In the genomic region with DNA sequence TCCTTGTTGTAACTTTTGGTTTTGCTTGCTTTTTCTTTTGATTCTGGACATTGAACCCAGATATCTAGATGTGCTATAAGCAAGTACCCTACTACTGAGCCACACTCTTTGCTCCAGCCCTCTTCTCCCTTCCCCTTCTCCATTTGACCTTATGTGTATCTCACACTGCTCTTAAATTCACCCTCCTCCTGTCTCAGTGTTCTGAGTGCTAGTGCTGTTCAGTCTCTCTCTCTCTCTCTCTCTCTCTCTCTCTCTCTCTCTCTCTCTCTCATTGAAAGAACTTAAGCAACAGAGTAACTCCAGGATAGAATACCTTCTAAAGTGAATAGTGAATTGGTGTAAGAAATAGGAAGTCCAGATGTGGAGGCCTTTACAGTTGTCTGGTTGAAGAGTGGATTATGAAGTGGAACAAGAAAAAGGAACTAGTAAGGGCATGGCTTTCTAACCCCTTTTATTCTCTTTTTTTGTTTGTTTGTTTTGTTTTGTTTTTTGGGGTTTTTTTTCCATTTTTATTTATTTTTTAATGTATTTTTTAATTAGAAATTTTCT, we compare ENCODE assay signal across 1 mouse cellular context.
TF ChIP-seq lines count a peak whose summit lies in the region.

No protein-coding gene starts in this region.

TF ChIP-seq in CH12.LX, 34 proteins besides CTCF, POLR2A, EP300 and RAD21:
- no peak for TF ChIP-seq MYC (IDR thresholded peaks at IDR 0.05; ENCODE audit: low read depth, low read length)
- TF ChIP-seq UBTF (IDR thresholded peaks at IDR 0.05; ENCODE audit: low read depth, low read length): no peak
- TF ChIP-seq NRF1 (IDR thresholded peaks at IDR 0.05; ENCODE audit: low read depth, low read length): no peak
- TF ChIP-seq ZMIZ1 (IDR thresholded peaks at IDR 0.05; ENCODE audit: low read depth, low read length): no peak
- no peak for TF ChIP-seq ZC3H11A (IDR thresholded peaks at IDR 0.05; ENCODE audit: low read depth, low read length)
- no peak for TF ChIP-seq CHD1 (IDR thresholded peaks at IDR 0.05; ENCODE audit: low read depth, low read length)
- no peak for TF ChIP-seq JUND (conservative IDR thresholded peaks at IDR 0.05; ENCODE audit: low read depth, low read length)
- TF ChIP-seq KAT2A (IDR thresholded peaks at IDR 0.05; ENCODE audit: insufficient replicate concordance, low read length): no peak
- TF ChIP-seq ZKSCAN1 (IDR thresholded peaks at IDR 0.05; ENCODE audit: borderline replicate concordance, low read depth, low read length): no peak
- TF ChIP-seq JUN (IDR thresholded peaks at IDR 0.05; ENCODE audit: insufficient read depth, low read depth, low read length): no peak
- TF ChIP-seq MEF2A (IDR thresholded peaks at IDR 0.05; ENCODE audit: borderline replicate concordance, low read depth, low read length): no peak
- no peak for TF ChIP-seq MAZ (IDR thresholded peaks at IDR 0.05; ENCODE audit: low read depth, low read length)
- TF ChIP-seq MXI1 (IDR thresholded peaks at IDR 0.05; ENCODE audit: low read depth, low read length): no peak
